Mouse (Mus musculus) heart, embryonic 14.5 days (tissue): ENCODE data around the gene Txndc15. TPM values are rescaled to one million over a fixed set of nuclear protein-coding genes. Genes with fewer than 3 reads are reported as not detected.

Experiments
- ATAC-seq: fragments of 200-750 bp; cut with Nextera tagmentation; 2 replicates; pipeline ENCODE4 v1.8.0; 2017; ENCODE audit warnings: low read depth, moderate TSS enrichment; ENCODE audit not compliant: insufficient number of reproducible peaks, insufficient read depth, low FRiP score
- H3K27ac ChIP-seq, 2 experiments: fragments of 200-500 bp in 1 of 2; fragments of 300-500 bp in 1 of 2; sonication (generic) in 1 of 2; replicated peaks in 1 of 2; 2 replicates each; pipeline ENCODE4 v1.5.1; 2012 to 2014; ENCODE audit warnings: low read depth in 2 of 2, low read length in 2 of 2, control low read depth in 1 of 2, mild to moderate bottlenecking in 1 of 2, mixed read lengths in 1 of 2; ENCODE audit not compliant: control insufficient read depth in 1 of 2, insufficient read depth in 1 of 2
- H3K27me3 ChIP-seq: fragments of 300-500 bp; sonication (generic); 2 replicates; pipeline ENCODE4 v1.6.1; 2014; ENCODE audit warnings: mild to moderate bottlenecking, low read length, control low read depth; ENCODE audit not compliant: control insufficient read depth, insufficient read depth
- H3K36me3 ChIP-seq: fragments of 300-500 bp; sonication (generic); 2 replicates; pipeline ENCODE4 v1.6.1; 2014; ENCODE audit warnings: mild to moderate bottlenecking, control low read depth, low read length, mixed read lengths; ENCODE audit not compliant: control insufficient read depth, insufficient read depth
- H3K4me1 ChIP-seq, 2 experiments: fragments of 200-500 bp in 1 of 2; fragments of 300-500 bp in 1 of 2; sonication (generic) in 1 of 2; 2 replicates each; pipeline ENCODE4 v1.6.1; 2012 to 2014; ENCODE audit warnings: low read length in 2 of 2, control low read depth in 1 of 2, mixed read lengths in 1 of 2; ENCODE audit not compliant: control insufficient read depth in 2 of 2, insufficient read depth in 2 of 2
- H3K4me2 ChIP-seq: fragments of 300-500 bp; sonication (generic); 2 replicates; pipeline ENCODE4 v1.6.1; 2014; ENCODE audit warnings: mild to moderate bottlenecking, low read length
- H3K4me3 ChIP-seq, 2 experiments: fragments of 200-500 bp in 1 of 2; fragments of 300-500 bp in 1 of 2; sonication (generic) in 1 of 2; 2 replicates each; pipeline ENCODE4 v1.5.1; 2012 to 2014; ENCODE audit warnings: low read length in 2 of 2, mild to moderate bottlenecking in 2 of 2, control low read depth in 1 of 2, low read depth in 1 of 2, moderate library complexity in 1 of 2; ENCODE audit not compliant: control insufficient read depth in 1 of 2, insufficient read depth in 1 of 2
- H3K9ac ChIP-seq: fragments of 300-500 bp; sonication (generic); 2 replicates; pipeline ENCODE4 v1.6.1; 2014; ENCODE audit warnings: mild to moderate bottlenecking, low read length
- H3K9me3 ChIP-seq: fragments of 300-500 bp; sonication (generic); 2 replicates; pipeline ENCODE4 v1.6.1; 2016; ENCODE audit warnings: low read length, control low read depth; ENCODE audit not compliant: control insufficient read depth
- WGBS: fragments of 180-500 bp; shearing (Covaris S2); extraction: QIAGEN DNeasy Blood & Tissue Kit; methylation state at CpG from one replicate; pipeline ENCODE4 v1.1.7; 2014; 5-methylcytosine and 5-hydroxymethylcytosine counted together
- polyA plus RNA-seq: library from polyadenylated mRNA; unstranded; fragments of >200 nt; fragmentation: Nextera tagmentation; extraction: Ambion mirVana; gene quantifications from 2 replicates; pipeline ENCODE4 v1.2.1, GENCODE M21; 2014

The Txndc15 gene
- 69.6 and 70.5 TPM in 2 replicates for polyA plus RNA-seq

GRCm38 (mm10) chr13:55714501-55715166 is at the start of gene Txndc15:
Gene Txndc15 (plus strand): TSS chr13:55714650.
- H3K27me3 ChIP-seq: no peaks in the 10 kb centered on the region
- H3K9ac ChIP-seq: peak within 1 kb of the TSS; percentile 84
- H3K4me1 ChIP-seq: peaks cover 2 to 5% of the 10 kb centered on the region in 2 experiments; a peak in 2 of 4 replicates
- ATAC-seq: peak; percentile 93
- H3K36me3 ChIP-seq: peaks cover 22% of the 10 kb centered on the region
- peak within 1 kb of the TSS; percentile 74 to 75 for H3K27ac ChIP-seq
- no peaks in the 10 kb centered on the region for H3K9me3 ChIP-seq
- peak within 1 kb of the TSS; percentile 62 to 90 for H3K4me3 ChIP-seq
- under 1% methylated on average over 63 of the region's 63 CpGs for WGBS
- H3K4me2 ChIP-seq: peak within 1 kb of the TSS; percentile 74

- H3K27ac ChIP-seq: no peak overlapping the region
- no peak overlapping the region for H3K4me2 ChIP-seq
- no peak overlapping the region for H3K4me3 ChIP-seq
- no peak overlapping the region for H3K9ac ChIP-seq
- H3K27me3 ChIP-seq: no peaks in the 10 kb centered on the region
- peaks cover 93% of the 10 kb centered on the region for H3K36me3 ChIP-seq
- H3K4me1 ChIP-seq: no peaks in the 10 kb centered on the region
- ATAC-seq: no peak
- 89% methylated on average over 6 of the region's 6 CpGs for WGBS
- 0 out of 2 replicates have a peak, but pooled peaks cover 4% of the 10 kb centered on the region for H3K9me3 ChIP-seq
These were observed 45.9 kb upstream of the Txndc15 start for GRCm38 (mm10) chr13:55668550-55668949.

GRCm38 (mm10) chr13:55672711-55673110 is 41.7 kb upstream of the Txndc15 start:
- H3K27ac ChIP-seq: no peak overlapping the region
- 91% methylated on average over 6 of the region's 6 CpGs for WGBS
- H3K9me3 ChIP-seq: 0 out of 2 replicates have a peak, but pooled peaks cover 4% of the 10 kb centered on the region
- no peak for ATAC-seq
- H3K4me2 ChIP-seq: no peak overlapping the region
- H3K27me3 ChIP-seq: no peaks in the 10 kb centered on the region
- H3K36me3 ChIP-seq: peaks cover 93% of the 10 kb centered on the region
- H3K4me3 ChIP-seq: no peak overlapping the region
- no peaks in the 10 kb centered on the region for H3K4me1 ChIP-seq
- no peak overlapping the region for H3K9ac ChIP-seq

GRCm38 (mm10) chr13:55677364-55677763 is 37.1 kb upstream of the Txndc15 start:
- Histone ChIP-seq H3K9ac (no peak overlapping the region), H3K4me3 (no peak overlapping the region), H3K9me3 (no peaks in the 10 kb centered on the region), H3K4me1 (no peaks in the 10 kb centered on the region), H3K27me3 (no peaks in the 10 kb centered on the region), H3K4me2 (no peak overlapping the region), H3K27ac (no peak overlapping the region), H3K36me3 (peaks cover 87% of the 10 kb centered on the region)
- WGBS: 84% methylated on average over 8 of the region's 8 CpGs
- ATAC-seq: no peak

- H3K9me3 ChIP-seq: no peaks in the 10 kb centered on the region
- no peak overlapping the region for H3K27ac ChIP-seq
- H3K36me3 ChIP-seq: peaks cover 42% of the 10 kb centered on the region
- H3K9ac ChIP-seq: no peak overlapping the region
- 83% methylated on average over 9 of the region's 9 CpGs for WGBS
- ATAC-seq: no peak
- H3K4me3 ChIP-seq: no peak overlapping the region
- H3K4me1 ChIP-seq: 0 out of 4 replicates have a peak, but pooled peaks cover 0 to 2% of the 10 kb centered on the region in 2 experiments
- no peak overlapping the region for H3K4me2 ChIP-seq
- no peaks in the 10 kb centered on the region for H3K27me3 ChIP-seq
These were observed 32.2 kb upstream of the Txndc15 start for GRCm38 (mm10) chr13:55682201-55682600.

- no peaks in the 10 kb centered on the region for H3K27me3 ChIP-seq
- peaks cover 2% of the 10 kb centered on the region in 2 experiments; a peak in 1 of 4 replicates for H3K4me1 ChIP-seq
- ATAC-seq: no peak
- H3K36me3 ChIP-seq: peaks cover 28% of the 10 kb centered on the region
- H3K4me2 ChIP-seq: no peak overlapping the region
- H3K4me3 ChIP-seq: no peak overlapping the region
- no peak overlapping the region for H3K9ac ChIP-seq
- H3K9me3 ChIP-seq: no peaks in the 10 kb centered on the region
- H3K27ac ChIP-seq: no peak overlapping the region
- 73% methylated on average over 3 of the region's 3 CpGs for WGBS
These were observed 30.9 kb upstream of the Txndc15 start for GRCm38 (mm10) chr13:55683581-55683980.

- 52% methylated on average over 9 of the region's 9 CpGs for WGBS
- H3K4me1 ChIP-seq: peaks cover 2% of the 10 kb centered on the region in 2 experiments; a peak in 1 of 4 replicates
- no peak overlapping the region for H3K4me3 ChIP-seq
- H3K9me3 ChIP-seq: no peaks in the 10 kb centered on the region
- H3K4me2 ChIP-seq: peak overlapping the region; percentile 18; the same call in 1 of the 2 replicates
- ATAC-seq: 0 out of 2 replicates have a peak, but pooled peaks have one; percentile 31
- H3K27me3 ChIP-seq: no peaks in the 10 kb centered on the region
- H3K27ac ChIP-seq: no peak overlapping the region; a peak in 1 of 4 replicates
- H3K36me3 ChIP-seq: peaks cover 4% of the 10 kb centered on the region
- H3K9ac ChIP-seq: 0 out of 2 replicates have a peak overlapping the region, but pooled peaks have one; percentile 16
These were observed 28.3 kb upstream of the Txndc15 start for GRCm38 (mm10) chr13:55686107-55686633.
